Comparison of ENCODE assay signal across 8 mouse cellular contexts in the genomic region with DNA sequence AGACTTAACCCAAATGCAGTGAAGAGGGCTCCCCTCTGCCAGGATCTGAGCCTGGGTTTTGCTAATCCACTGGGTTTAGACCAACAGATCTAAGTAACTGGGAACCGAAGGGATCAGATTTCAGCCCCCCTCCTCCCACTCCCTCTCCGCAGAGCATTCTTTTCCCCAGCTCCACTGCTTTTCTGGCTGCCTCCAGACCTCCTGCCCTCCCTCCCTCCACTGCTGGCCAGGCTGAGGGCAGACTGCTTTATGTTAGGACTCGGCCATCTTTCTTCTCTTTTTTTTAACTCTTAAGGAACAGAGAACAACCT.
DNase-seq lines count a peak whose midpoint lies in the region; ATAC-seq and TF ChIP-seq lines count a peak whose summit lies in the region.

No protein-coding gene starts in this region.

- no peaks in the 10 kb centered on the region for H3K9me3 ChIP-seq in ES-Bruce4 (replicated peaks; ENCODE audit: control insufficient read depth, insufficient read depth, low read length, poor library complexity, severe bottlenecking)
- H3K9me3 ChIP-seq in neural tube, embryonic 14.5 days (ENCODE audit: control insufficient read depth, low read length) = no peaks in the 10 kb centered on the region

- peak overlapping the region; percentile 36 for H3K4me3 ChIP-seq in ES-Bruce4 (ENCODE audit: low read depth, low read length)
- H3K4me3 ChIP-seq in neural tube, embryonic 14.5 days (ENCODE audit: low read depth, low read length) = no peak overlapping the region

- H3K4me2 ChIP-seq in neural tube, embryonic 14.5 days (ENCODE audit: low read depth, low read length) = no peak overlapping the region

- peak overlapping the region; percentile 78 for H3K27ac ChIP-seq in ES-Bruce4 (ENCODE audit: insufficient read depth, low read length)
- H3K27ac ChIP-seq in neural tube, embryonic 14.5 days (ENCODE audit: low read depth, low read length) = peak overlapping the region; percentile 24

- WGBS in neural tube, embryonic 14.5 days = 3% methylated on average over 3 of the region's 3 CpGs

- no peak for TF ChIP-seq EP300 in ES-Bruce4 (IDR thresholded peaks at IDR 0.05; ENCODE audit: insufficient read depth, low read depth, low read length)

- peaks cover 16% of the 10 kb centered on the region for H3K4me1 ChIP-seq in ES-Bruce4 (ENCODE audit: control insufficient read depth, insufficient read depth, low read length)
- H3K4me1 ChIP-seq in neural tube, embryonic 14.5 days (ENCODE audit: control insufficient read depth, insufficient read depth, low read length) = peaks cover 20% of the 10 kb centered on the region

- no peak for TF ChIP-seq CTCF in ES-Bruce4 (IDR thresholded peaks at IDR 0.05; ENCODE audit: low read depth, low read length)

- H3K27me3 ChIP-seq in ES-Bruce4 (ENCODE audit: control insufficient read depth, insufficient read depth, low read length, poor library complexity, severe bottlenecking) = no peaks in the 10 kb centered on the region
- H3K27me3 ChIP-seq in neural tube, embryonic 14.5 days (ENCODE audit: control insufficient read depth, insufficient read depth, low read length) = no peaks in the 10 kb centered on the region

- peak; percentile 31; the same call in 1 of the 2 replicates for ATAC-seq in neural tube, embryonic 14.5 days (ENCODE audit: low read depth)

- DNase-seq in R1 (ENCODE audit: low read depth, low spot score) = peak; percentile 85
- DNase-seq in forelimb bud, embryonic 11.5 days (ENCODE audit: low read depth, low spot score) = peak; percentile 89
- peak; percentile 45 to 58 for DNase-seq in kidney, postnatal 25 days
- no peak for DNase-seq in frontal cortex, postnatal 10 days (ENCODE audit: low spot score in 2 of 2)
- no peak for DNase-seq in frontal cortex, postnatal 36 days (ENCODE audit: low spot score in 2 of 2)
- DNase-seq in cerebellum, adult 9-11 months = no peak

- no peak overlapping the region for H3K9ac ChIP-seq in ES-Bruce4 (ENCODE audit: low read depth, poor library complexity, severe bottlenecking)
- H3K9ac ChIP-seq in neural tube, embryonic 14.5 days (replicated peaks; ENCODE audit: low read depth, low read length) = no peak overlapping the region

- no peaks in the 10 kb centered on the region for H3K36me3 ChIP-seq in ES-Bruce4 (ENCODE audit: control insufficient read depth, insufficient read depth, low read length, poor library complexity, severe bottlenecking)
- H3K36me3 ChIP-seq in neural tube, embryonic 14.5 days (ENCODE audit: control insufficient read depth, insufficient read depth, low read length) = no peaks in the 10 kb centered on the region

- no peak for TF ChIP-seq POLR2A in ES-Bruce4 (IDR thresholded peaks at IDR 0.05; ENCODE audit: insufficient read depth, low read length)

Comparison
In these comparisons a context has a peak if more than half of its experiments do, and no peak if none do; other contexts are left out.
1. DNase-seq: peak in R1 (single experiment), forelimb bud, embryonic 11.5 days (single experiment) and kidney, postnatal 25 days (2 of 2); none in frontal cortex, postnatal 10 days (0 of 2), frontal cortex, postnatal 36 days (0 of 2) and cerebellum, adult 9-11 months (single experiment).